Mouse (Mus musculus) embryonic fibroblast, embryonic 13.5 days (primary cell): ENCODE measurements at regions not wholly inside any gene's neighbourhood (a gene's known extent, or its start where the extent isn't known, plus 50 kb on each side); places are given as distances from the start of the nearest gene placed in this dataset.

Source experiments
- H3K27ac ChIP-seq: 2 replicates; pipeline ENCODE4 v1.5.1; 2012; ENCODE audit warnings: low read length, control low read depth, inconsistent platforms; ENCODE audit not compliant: insufficient read depth
- H3K4me1 ChIP-seq: 2 replicates; pipeline ENCODE4 v1.6.1; 2011; ENCODE audit warnings: low read length; ENCODE audit not compliant: control insufficient read depth, insufficient read depth
- H3K4me3 ChIP-seq: 2 replicates; pipeline ENCODE4 v1.5.1; 2011; ENCODE audit warnings: mild to moderate bottlenecking, control low read depth, low read length; ENCODE audit not compliant: insufficient read depth
- CTCF ChIP-seq: IDR thresholded peaks from 2 replicates; pipeline ENCODE4 v1.5.1; 2011; ENCODE audit warnings: mild to moderate bottlenecking, control low read depth, low read length, moderate library complexity, borderline replicate concordance; ENCODE audit not compliant: insufficient read depth
- POLR2A ChIP-seq: IDR thresholded peaks from 2 replicates; pipeline ENCODE4 v1.6.1; 2011; ENCODE audit warnings: low read depth, mild to moderate bottlenecking, control low read depth, low read length, moderate library complexity

DNA sequence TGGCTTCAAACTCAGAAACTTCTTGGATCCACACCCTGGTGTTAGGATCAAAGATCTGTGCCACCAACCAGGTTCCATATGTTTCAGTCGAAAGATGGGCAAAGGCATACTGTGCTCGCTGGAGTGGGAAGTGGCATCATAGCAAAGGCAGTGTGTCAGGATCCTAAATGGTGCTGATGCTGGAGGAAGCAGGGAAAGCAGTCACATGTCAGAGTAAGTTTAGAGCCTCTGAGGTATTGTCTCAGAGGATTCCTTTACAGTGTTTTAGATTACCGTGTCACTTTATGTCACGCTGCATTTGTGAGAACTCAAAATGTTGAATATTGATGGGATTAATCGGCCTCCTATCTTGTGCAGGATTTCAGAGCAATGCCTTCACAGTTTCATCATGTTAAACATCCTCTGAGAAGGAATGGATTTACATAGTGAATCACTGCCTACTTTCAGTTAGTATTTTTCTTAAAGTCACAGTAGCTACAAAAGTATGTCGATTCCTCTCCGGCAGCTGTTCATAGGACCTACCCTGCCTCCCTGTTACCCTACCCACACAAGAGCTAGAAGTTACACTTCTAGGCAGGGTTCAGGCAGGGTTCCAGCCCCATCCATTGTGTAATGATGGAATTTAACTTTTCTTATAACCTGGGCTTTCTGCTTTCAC is 994.4 kb upstream of the Lrrc6 start:
- TF ChIP-seq CTCF (no peak), POLR2A (no peak)
- no peak overlapping the region for H3K27ac ChIP-seq
- no peaks in the 10 kb centered on the region for H3K4me1 ChIP-seq
- no peak overlapping the region for H3K4me3 ChIP-seq

GRCm38 (mm10) chr15:67481733-67482132 is 981.0 kb upstream of the Lrrc6 start:
- no peak overlapping the region for H3K4me3 ChIP-seq
- H3K27ac ChIP-seq, result no peak overlapping the region
- TF ChIP-seq POLR2A (no peak), CTCF (no peak)
- H3K4me1 ChIP-seq, result no peaks in the 10 kb centered on the region

GRCm38 (mm10) chr15:67474325-67474724 is 973.6 kb upstream of the Lrrc6 start:
- Histone ChIP-seq H3K4me1 (no peaks in the 10 kb centered on the region), H3K4me3 (no peak overlapping the region), H3K27ac (no peak overlapping the region)
- no peak for TF ChIP-seq POLR2A
- TF ChIP-seq CTCF, result no peak

DNA sequence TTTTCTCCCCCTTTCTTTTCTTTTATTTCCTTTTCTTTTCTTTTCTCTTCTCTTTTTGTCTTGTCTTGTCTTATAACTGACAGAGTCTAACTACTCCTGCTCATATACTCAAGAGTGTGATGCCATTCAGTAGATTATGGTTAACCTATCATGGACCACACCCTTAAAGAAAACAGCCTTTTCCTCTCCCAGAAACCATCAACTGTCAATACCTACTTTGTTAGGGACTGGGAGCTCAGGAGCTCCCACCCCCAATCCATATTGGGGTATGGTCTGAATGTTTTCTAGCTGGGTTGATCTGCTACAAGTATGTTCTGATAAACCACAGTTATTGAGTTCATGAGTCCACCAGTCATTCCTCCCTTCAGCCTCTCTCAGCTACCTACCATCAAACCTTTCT is 972.3 kb upstream of the Lrrc6 start:
- Histone ChIP-seq H3K4me1 (peaks cover 5% of the 10 kb centered on the region), H3K27ac (no peak overlapping the region), H3K4me3 (no peak overlapping the region)
- TF ChIP-seq CTCF (no peak), POLR2A (no peak)

- H3K4me1 ChIP-seq, result peaks cover 6% of the 10 kb centered on the region
- no peak for TF ChIP-seq CTCF
- TF ChIP-seq POLR2A, result no peak
- no peak overlapping the region for H3K4me3 ChIP-seq
- no peak overlapping the region for H3K27ac ChIP-seq
These were observed 970.6 kb upstream of the Lrrc6 start for GRCm38 (mm10) chr15:67471283-67471682.

DNA sequence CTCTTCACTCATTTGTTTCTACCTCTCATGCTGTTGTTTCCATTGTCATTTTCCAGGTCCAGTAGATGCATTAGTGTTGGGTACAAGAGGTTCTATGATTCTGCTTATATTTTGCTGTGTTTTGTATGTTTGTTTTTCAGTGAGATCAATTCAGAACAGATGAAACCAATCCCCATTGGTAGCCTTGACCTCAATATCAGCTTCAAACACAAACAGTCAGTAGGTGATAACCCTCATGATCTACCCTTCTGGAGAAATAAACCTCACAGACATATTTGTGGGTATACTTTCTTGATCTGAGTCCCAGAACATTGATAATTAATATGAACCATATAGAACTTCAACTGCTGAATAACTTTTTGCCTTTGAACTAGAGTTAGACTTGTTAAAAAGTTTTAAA is 969.3 kb upstream of the Lrrc6 start:
- TF ChIP-seq POLR2A, result no peak
- no peak for TF ChIP-seq CTCF
- Histone ChIP-seq H3K4me1 (peaks cover 6% of the 10 kb centered on the region), H3K27ac (no peak overlapping the region), H3K4me3 (no peak overlapping the region)

GRCm38 (mm10) chr15:67467404-67468345 is 967.0 kb upstream of the Lrrc6 start:
- Histone ChIP-seq H3K4me1 (peaks cover 6% of the 10 kb centered on the region), H3K27ac (peak overlapping the region; percentile 100), H3K4me3 (no peak overlapping the region)
- TF ChIP-seq POLR2A (no peak), CTCF (no peak)

DNA sequence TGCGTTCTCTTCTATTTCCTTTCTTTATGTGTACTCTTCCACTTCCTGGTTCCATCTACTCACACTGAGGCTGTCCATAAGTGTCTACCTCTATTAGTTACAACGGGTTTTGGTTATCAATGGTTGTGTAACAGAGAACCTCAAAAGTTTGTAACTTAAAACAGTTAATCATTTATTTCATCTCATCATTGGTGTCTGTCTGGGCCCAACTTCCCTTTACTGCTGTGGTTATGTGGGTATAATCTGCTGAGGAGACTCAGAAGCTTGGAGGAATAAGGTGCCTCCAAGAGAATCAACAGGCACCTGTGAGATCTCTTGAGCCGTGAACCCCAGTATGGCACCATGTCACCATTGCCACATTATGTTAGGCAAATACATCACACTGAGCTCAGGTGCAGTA is 962.2 kb upstream of the Lrrc6 start:
- TF ChIP-seq POLR2A (no peak), CTCF (no peak)
- no peak overlapping the region for H3K27ac ChIP-seq
- H3K4me3 ChIP-seq, result no peak overlapping the region
- peaks cover 2% of the 10 kb centered on the region; the same call in 1 of the 2 replicates for H3K4me1 ChIP-seq

DNA sequence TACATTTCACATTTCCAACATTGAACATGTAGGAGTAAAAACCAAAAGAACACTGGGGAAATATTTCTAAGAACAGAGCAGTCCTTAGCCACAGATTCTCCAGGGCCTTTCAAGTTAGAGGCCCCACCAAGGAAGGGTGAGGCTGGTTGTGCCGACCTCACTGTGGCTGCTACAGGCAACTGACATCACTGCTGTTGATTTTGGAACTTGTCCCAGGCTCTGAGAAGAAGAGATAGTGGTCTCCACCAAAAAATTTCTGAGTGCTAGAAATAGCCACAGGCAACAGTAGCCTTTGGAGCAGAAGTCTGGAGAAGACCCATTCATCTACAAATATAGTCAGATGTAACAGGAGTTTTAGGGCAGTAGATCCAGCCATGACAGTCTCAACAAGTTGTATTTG is 959.7 kb upstream of the Lrrc6 start:
- no peak overlapping the region for H3K27ac ChIP-seq
- no peaks in the 10 kb centered on the region; the same call in 1 of the 2 replicates for H3K4me1 ChIP-seq
- TF ChIP-seq CTCF (no peak), POLR2A (no peak)
- H3K4me3 ChIP-seq, result no peak overlapping the region

DNA sequence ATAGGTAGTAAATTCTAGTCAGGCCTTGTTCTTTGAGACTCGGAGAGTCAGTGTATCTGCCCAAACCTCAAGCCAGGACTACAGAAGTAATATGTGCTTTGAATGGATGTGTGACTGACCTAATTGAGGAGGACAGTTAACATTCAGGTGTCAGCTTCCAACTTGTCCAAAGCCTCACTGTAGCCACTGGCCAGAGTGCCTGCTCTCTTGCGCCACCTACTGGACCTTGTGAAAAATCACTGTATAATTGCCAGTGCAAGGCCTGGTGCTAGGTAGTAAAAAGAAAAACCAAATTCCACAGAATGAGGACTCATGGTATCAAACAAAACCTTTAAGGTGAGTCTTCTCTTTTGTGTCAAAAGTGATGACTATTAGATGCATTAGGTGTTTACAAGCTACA is 933.6 kb upstream of the Lrrc6 start:
- H3K4me3 ChIP-seq, result no peak overlapping the region
- H3K4me1 ChIP-seq, result no peaks in the 10 kb centered on the region
- TF ChIP-seq POLR2A (no peak), CTCF (peak; percentile 88)

More for the DNA sequence above, 933.6 kb upstream of the Lrrc6 start:
- no peak overlapping the region for H3K27ac ChIP-seq
